Mouse (Mus musculus): ENCODE measurements at regions not wholly inside any gene's neighbourhood (a gene's known extent, or its start where the extent isn't known, plus 50 kb on each side); places are given as distances from the start of the nearest gene placed in this dataset.
"Not testable (repeated sequence)": the region's sequence is repeated elsewhere in the genome, so short reads cannot be mapped to it uniquely, and the experiment has no call there.

- DNase-seq, result no peak
Measured at GRCm38 (mm10) chr11:93653401-93653800, 232.2 kb downstream of the Utp18 start.

- DNase-seq, result not testable (repeated sequence)
Measured at GRCm38 (mm10) chr11:93651966-93652365, 233.6 kb downstream of the Utp18 start.

Data from adrenal gland, postnatal 14 days (tissue).